Mouse (Mus musculus) liver, embryonic 13.5 days (tissue): ENCODE data around the gene BC024978. TPM values are rescaled to one million over a fixed set of nuclear protein-coding genes. Genes with fewer than 3 reads are reported as not detected.

Source experiments
- ATAC-seq: fragments of 200-750 bp; cut with Nextera tagmentation; 2 replicates; pipeline ENCODE4 v1.8.0; 2017; ENCODE audit warnings: low read depth, mild to moderate bottlenecking, moderate number of reproducible peaks, moderate library complexity
- DNase-seq: peaks from one replicate; pipeline ENCODE4 v3.0.0; 2022
- H3K27ac ChIP-seq: fragments of 300-500 bp; sonication (generic); 2 replicates; pipeline ENCODE4 v1.5.1; 2015; ENCODE audit warnings: moderate library complexity, mild to moderate bottlenecking, inconsistent platforms
- H3K27me3 ChIP-seq: fragments of 300-500 bp; sonication (generic); 2 replicates; pipeline ENCODE4 v1.6.1; 2015; ENCODE audit warnings: mild to moderate bottlenecking, inconsistent platforms
- H3K36me3 ChIP-seq: fragments of 300-500 bp; sonication (generic); 2 replicates; pipeline ENCODE4 v1.6.1; 2015; ENCODE audit warnings: mild to moderate bottlenecking, inconsistent platforms
- H3K4me1 ChIP-seq: fragments of 300-500 bp; sonication (generic); replicated peaks from 2 replicates; pipeline ENCODE4 v1.6.1; 2015; ENCODE audit warnings: inconsistent platforms
- H3K4me2 ChIP-seq: fragments of 300-500 bp; sonication (generic); 2 replicates; pipeline ENCODE4 v1.6.1; 2015; ENCODE audit warnings: inconsistent platforms, mild to moderate bottlenecking, moderate library complexity
- H3K4me3 ChIP-seq: fragments of 300-500 bp; sonication (generic); replicated peaks from 2 replicates; pipeline ENCODE4 v1.5.1; 2015; ENCODE audit warnings: mild to moderate bottlenecking, inconsistent platforms
- H3K9ac ChIP-seq: fragments of 300-500 bp; sonication (generic); 2 replicates; pipeline ENCODE4 v1.6.1; 2015; ENCODE audit warnings: mild to moderate bottlenecking, inconsistent platforms
- H3K9me3 ChIP-seq: fragments of 300-500 bp; sonication (generic); replicated peaks from 2 replicates; pipeline ENCODE4 v1.6.1; 2016; ENCODE audit warnings: inconsistent platforms
- WGBS: fragments of 180-500 bp; shearing (Covaris S2); methylation state at CpG from one replicate; pipeline ENCODE4 v1.1.7; 2015; ENCODE audit not compliant: insufficient replicate concordance; 5-methylcytosine and 5-hydroxymethylcytosine counted together
- polyA plus RNA-seq: library from polyadenylated mRNA; unstranded; fragments of >200 nt; fragmentation: Nextera tagmentation; extraction: Ambion mirVana; gene quantifications from 2 replicates; pipeline ENCODE4 v1.2.1, GENCODE M21; 2015

The BC024978 gene
- polyA plus RNA-seq, 1 experiment from 2014 or later = 0.62 TPM

GRCm38 (mm10) chr7:27164112-27164947 lies 31.3 kb upstream of the BC024978 start:
- Histone ChIP-seq H3K36me3 (peaks cover 41% of the 10 kb centered on the region), H3K27ac (no peak overlapping the region), H3K4me3 (peak overlapping the region; percentile 83; the same call in 1 of the 2 replicates), H3K27me3 (no peaks in the 10 kb centered on the region), H3K4me1 (peaks cover 78% of the 10 kb centered on the region), H3K9ac (peak overlapping the region; percentile 86), H3K9me3 (no peaks in the 10 kb centered on the region), H3K4me2 (peak overlapping the region; percentile 83)
- WGBS = 84% methylated on average over 33 of the region's 33 CpGs
- ATAC-seq (no peak), DNase-seq (no peak)

GRCm38 (mm10) chr7:27165007-27165655 lies 30.4 kb upstream of the BC024978 start:
- H3K4me1 ChIP-seq = peaks cover 75% of the 10 kb centered on the region
- H3K27ac ChIP-seq = peak overlapping the region; percentile 87

DNA sequence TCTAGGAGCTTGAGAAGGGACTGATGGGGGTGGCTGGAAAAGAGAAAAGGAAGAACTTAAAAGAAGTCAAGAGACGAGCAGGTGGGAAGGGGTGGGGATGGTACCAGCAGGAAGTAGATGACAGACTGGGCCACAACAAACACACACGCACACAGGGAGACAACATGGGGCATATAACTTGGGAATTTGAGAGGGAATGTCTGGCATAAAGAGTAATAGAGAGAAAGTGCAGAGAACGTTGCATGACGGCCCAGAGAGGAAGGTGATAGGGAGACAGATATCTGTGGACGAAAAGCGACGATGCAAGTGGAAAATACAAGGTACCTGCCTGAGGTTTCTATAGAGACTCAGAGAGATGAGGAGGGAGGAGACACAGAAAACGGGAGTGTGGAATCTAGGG lies 29.9 kb upstream of the BC024978 start:
- H3K36me3 ChIP-seq = peaks cover 39% of the 10 kb centered on the region
- H3K27ac ChIP-seq = peak overlapping the region; percentile 87
- 6% methylated on average over 8 of the region's 8 CpGs for WGBS
- peak overlapping the region; percentile 83 for H3K4me3 ChIP-seq
- ATAC-seq (no peak), DNase-seq (no peak)
- H3K27me3 ChIP-seq = no peaks in the 10 kb centered on the region
- no peaks in the 10 kb centered on the region for H3K9me3 ChIP-seq
- peak overlapping the region; percentile 86 for H3K9ac ChIP-seq
- H3K4me1 ChIP-seq = peaks cover 70% of the 10 kb centered on the region
- peak overlapping the region; percentile 83 for H3K4me2 ChIP-seq

More at GRCm38 (mm10) chr7:27165007-27165655, 30.4 kb upstream of the BC024978 start:
- H3K27me3 ChIP-seq = no peaks in the 10 kb centered on the region
- ATAC-seq (no peak), DNase-seq (no peak)
- 80% methylated on average over 23 of the region's 23 CpGs for WGBS
- H3K4me2 ChIP-seq = peak overlapping the region; percentile 83
- H3K9ac ChIP-seq = peak overlapping the region; percentile 86
- peak overlapping the region; percentile 83 for H3K4me3 ChIP-seq
- no peaks in the 10 kb centered on the region for H3K9me3 ChIP-seq
- H3K36me3 ChIP-seq = peaks cover 36% of the 10 kb centered on the region

DNA sequence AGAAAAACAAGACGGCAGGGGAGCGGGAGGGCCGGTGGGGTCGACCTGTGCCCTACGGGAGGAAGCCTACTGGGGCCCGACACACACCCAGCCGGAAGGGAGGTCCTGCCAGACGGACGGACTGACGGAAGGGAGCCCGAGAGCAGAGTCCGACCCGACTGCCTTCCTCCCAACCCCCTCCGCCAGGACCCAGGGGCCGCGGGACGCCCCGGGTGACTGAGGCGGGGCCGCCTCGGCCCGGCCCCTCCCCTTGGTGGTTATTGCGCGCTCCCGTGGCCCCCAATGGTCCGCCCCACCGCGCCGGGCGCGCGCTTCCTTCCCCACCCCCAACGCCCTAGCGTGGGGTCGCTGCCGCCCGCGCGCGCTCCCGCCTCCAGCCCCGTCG lies 29.4 kb upstream of the BC024978 start:
- ATAC-seq = peak; percentile 72
- peak overlapping the region; percentile 83 for H3K4me3 ChIP-seq
- peak overlapping the region; percentile 87 for H3K27ac ChIP-seq
- peak overlapping the region; percentile 83 for H3K4me2 ChIP-seq
- peaks cover 41% of the 10 kb centered on the region for H3K36me3 ChIP-seq
- H3K27me3 ChIP-seq = no peaks in the 10 kb centered on the region
- H3K9ac ChIP-seq = peak overlapping the region; percentile 86
- peaks cover 65% of the 10 kb centered on the region for H3K4me1 ChIP-seq
- H3K9me3 ChIP-seq = no peaks in the 10 kb centered on the region
- peak; percentile 76 for DNase-seq
- 1% methylated on average over 38 of the region's 43 CpGs for WGBS

DNA sequence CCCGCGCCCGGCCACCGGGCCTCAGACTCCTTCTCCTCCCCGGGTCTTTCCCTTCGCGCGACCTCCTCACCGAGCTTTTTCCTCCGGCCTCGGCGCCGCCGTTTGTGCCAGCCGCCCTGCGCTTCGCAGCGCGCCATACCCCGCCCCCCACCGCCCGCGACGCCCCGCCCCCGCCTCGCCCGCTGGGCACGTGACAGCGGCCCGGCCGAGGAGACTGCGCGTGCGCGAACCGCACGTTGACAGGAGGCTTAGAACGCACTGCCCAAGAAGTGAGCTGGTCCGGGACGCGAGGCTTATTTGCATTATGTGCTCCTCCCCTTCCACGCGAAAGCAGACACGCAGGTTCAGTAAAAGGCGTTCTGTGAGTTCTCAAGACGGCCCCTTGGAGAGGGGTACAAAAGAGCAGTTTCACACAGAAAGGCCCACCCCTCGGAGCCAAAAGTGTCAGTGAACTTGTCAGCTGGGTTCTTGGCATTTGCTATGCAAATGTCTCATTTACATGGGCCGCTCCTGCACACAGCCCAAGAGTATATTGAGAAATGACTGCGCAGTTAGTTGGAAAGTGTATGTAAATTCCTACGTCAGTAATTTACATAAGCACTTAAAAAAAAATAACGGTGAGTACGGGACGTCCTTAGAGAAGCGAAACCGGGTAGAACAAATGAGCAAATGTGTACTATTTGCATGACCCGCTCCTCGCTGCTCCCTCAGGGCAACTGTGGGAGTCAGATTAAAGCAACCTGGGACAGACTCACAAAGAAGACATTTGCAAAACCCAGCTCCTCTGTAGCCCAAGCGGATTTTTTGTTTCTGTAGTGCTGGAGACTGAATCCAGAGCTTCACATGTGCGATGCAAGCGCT lies 28.7 kb upstream of the BC024978 start, which contains the start of gene Egln2:
Egln2 (minus strand) TSS at position 189 of the 861 bp plus-strand sequence.
- Histone ChIP-seq H3K27ac (peak within 1 kb of the TSS; percentile 87), H3K27me3 (no peaks in the 10 kb centered on the region), H3K4me3 (peak within 1 kb of the TSS; percentile 83), H3K9me3 (no peaks in the 10 kb centered on the region), H3K4me1 (peaks cover 58% of the 10 kb centered on the region), H3K36me3 (peaks cover 36% of the 10 kb centered on the region), H3K4me2 (peak within 1 kb of the TSS; percentile 83), H3K9ac (peak within 1 kb of the TSS; percentile 86)
- ATAC-seq = peak; percentile 84
- 1% methylated on average over 61 of the region's 61 CpGs for WGBS
- peak; percentile 92 for DNase-seq

- 69% methylated on average over 11 of the region's 11 CpGs for WGBS
- H3K4me3 ChIP-seq = peak overlapping the region; percentile 83
- H3K4me1 ChIP-seq = peaks cover 51% of the 10 kb centered on the region
- no peak for ATAC-seq
- H3K9ac ChIP-seq = peak overlapping the region; percentile 70
- peak overlapping the region; percentile 87 for H3K27ac ChIP-seq
- no peaks in the 10 kb centered on the region for H3K27me3 ChIP-seq
- peak overlapping the region; percentile 83 for H3K4me2 ChIP-seq
- peaks cover 35% of the 10 kb centered on the region for H3K36me3 ChIP-seq
- DNase-seq = no peak
- no peaks in the 10 kb centered on the region for H3K9me3 ChIP-seq
Measured at GRCm38 (mm10) chr7:27167475-27168094, 28.0 kb upstream of the BC024978 start.

DNA sequence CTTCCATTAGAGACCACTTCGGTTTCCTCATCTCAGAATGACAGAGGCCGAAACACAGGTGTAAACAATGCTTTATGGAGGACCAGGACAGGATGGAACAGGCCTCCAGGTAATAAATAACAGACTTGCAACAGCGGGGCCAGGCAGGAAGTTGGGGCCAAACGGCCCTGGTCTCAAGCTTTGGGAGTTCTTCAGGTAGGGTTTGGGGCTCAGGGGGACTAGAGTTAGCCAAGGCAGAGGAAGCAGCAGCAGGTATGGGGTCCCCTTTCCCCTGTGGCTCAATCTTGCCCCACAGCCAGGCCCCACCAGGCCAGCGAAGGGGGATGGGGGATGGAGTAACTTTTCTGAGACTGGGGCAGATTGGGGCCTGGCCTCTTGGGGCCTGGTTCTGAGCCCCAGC lies 27.2 kb upstream of the BC024978 start:
- no peaks in the 10 kb centered on the region for H3K9me3 ChIP-seq
- H3K4me1 ChIP-seq = peaks cover 43% of the 10 kb centered on the region
- peak overlapping the region; percentile 41; the same call in 1 of the 2 replicates for H3K9ac ChIP-seq
- H3K27ac ChIP-seq = peak overlapping the region; percentile 87; the same call in 1 of the 2 replicates
- H3K36me3 ChIP-seq = peaks cover 38% of the 10 kb centered on the region
- no peak overlapping the region; the same call in 1 of the 2 replicates for H3K4me2 ChIP-seq
- H3K27me3 ChIP-seq = no peaks in the 10 kb centered on the region
- WGBS = 82% methylated on average over 5 of the region's 5 CpGs
- no peak for ATAC-seq
- no peak overlapping the region for H3K4me3 ChIP-seq
- no peak for DNase-seq

- Histone ChIP-seq H3K4me3 (no peak overlapping the region), H3K9ac (no peak overlapping the region), H3K4me1 (peaks cover 30% of the 10 kb centered on the region), H3K27me3 (no peaks in the 10 kb centered on the region), H3K27ac (no peak overlapping the region), H3K4me2 (no peak overlapping the region), H3K9me3 (no peaks in the 10 kb centered on the region), H3K36me3 (peaks cover 34% of the 10 kb centered on the region)
- WGBS = 75% methylated on average over 3 of the region's 3 CpGs
- DNase-seq = no peak
- no peak for ATAC-seq
Measured at GRCm38 (mm10) chr7:27170981-27171380, 24.6 kb upstream of the BC024978 start.

- Histone ChIP-seq H3K27ac (no peak overlapping the region), H3K4me1 (peaks cover 31% of the 10 kb centered on the region), H3K4me3 (no peak overlapping the region), H3K9me3 (no peaks in the 10 kb centered on the region), H3K9ac (no peak overlapping the region), H3K27me3 (no peaks in the 10 kb centered on the region), H3K36me3 (peaks cover 34% of the 10 kb centered on the region), H3K4me2 (no peak overlapping the region)
- 87% methylated on average over 15 of the region's 15 CpGs for WGBS
- ATAC-seq (no peak), DNase-seq (no peak)
Measured at GRCm38 (mm10) chr7:27174496-27174895, 21.1 kb upstream of the BC024978 start.

DNA sequence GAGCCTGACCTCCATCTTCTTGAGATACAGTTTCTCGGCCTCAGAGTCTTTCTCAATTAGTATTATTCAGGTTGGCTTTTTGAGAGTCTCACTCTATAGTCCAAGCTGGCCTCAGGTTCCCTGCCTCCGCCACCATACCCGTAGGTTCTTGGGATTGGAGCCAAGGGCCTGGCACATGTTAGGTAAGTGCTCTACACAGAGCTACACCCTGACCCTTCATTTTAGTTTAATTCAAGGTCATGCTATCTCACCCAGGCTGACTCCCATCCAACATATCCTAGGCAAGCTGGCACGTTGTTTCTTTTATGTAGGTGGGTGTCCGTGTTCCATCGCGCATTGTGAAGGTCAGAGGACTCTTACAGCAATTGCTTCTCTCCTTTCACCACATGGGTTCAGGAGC lies 20.7 kb upstream of the BC024978 start:
- Histone ChIP-seq H3K27ac (no peak overlapping the region), H3K4me1 (peaks cover 35% of the 10 kb centered on the region), H3K9ac (no peak overlapping the region), H3K27me3 (no peaks in the 10 kb centered on the region), H3K36me3 (peaks cover 34% of the 10 kb centered on the region), H3K4me3 (no peak overlapping the region), H3K9me3 (no peaks in the 10 kb centered on the region), H3K4me2 (no peak overlapping the region)
- DNase-seq = no peak
- 83% methylated on average over 7 of the region's 7 CpGs for WGBS
- ATAC-seq = no peak
